Mouse (Mus musculus): ENCODE measurements around the gene Slc22a1.

DNA sequence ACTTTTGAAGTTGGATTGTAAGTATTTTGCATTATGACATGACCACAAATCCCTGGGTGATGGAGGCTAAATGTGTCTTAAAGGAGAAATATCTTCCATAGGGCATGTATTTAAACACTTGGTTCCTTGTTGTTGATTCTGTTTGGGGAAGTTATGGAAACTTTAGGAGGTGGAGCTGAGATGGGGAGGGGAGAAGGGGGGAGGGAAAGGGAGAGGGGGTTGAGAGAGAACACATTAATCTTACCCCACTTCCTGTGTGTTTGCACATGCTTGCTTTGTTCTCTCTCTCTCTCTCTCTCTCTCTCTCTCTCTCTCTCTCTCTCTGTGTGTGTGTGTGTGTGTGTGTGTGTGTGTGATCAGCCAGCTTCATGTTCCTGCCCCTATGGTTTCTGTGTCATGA is 1.5 kb upstream of the Slc22a1 start:
- TF ChIP-seq CTCF (conservative IDR thresholded peaks at IDR 0.05; ENCODE audit: insufficient read depth, insufficient read length, low read depth, low read length) (no peak), POLR2A (IDR thresholded peaks at IDR 0.05; ENCODE audit: low read depth, low read length) (no peak)

Data from kidney, adult 2 months (tissue).